Mouse (Mus musculus) megakaryocyte, embryonic 14.5 days (primary cell): ENCODE results near the gene Nubpl. TPM values are rescaled to one million over a fixed set of nuclear protein-coding genes. Genes with fewer than 3 reads are reported as not detected.
A peak's percentile ranks its signal among the peaks of the same experiment; 100 is the strongest.
"Not testable (repeated sequence)": the region's sequence is repeated elsewhere in the genome, so short reads cannot be mapped to it uniquely, and the experiment has no call there.

Experiments
- H3K27me3 ChIP-seq: replicated peaks from 2 replicates; pipeline ENCODE3; 2012; ENCODE audit warnings: inconsistent platforms
- H3K36me3 ChIP-seq: replicated peaks from 2 replicates; pipeline ENCODE3; 2012; ENCODE audit warnings: low read length, inconsistent platforms, mixed read lengths
- H3K4me1 ChIP-seq: 2 replicates; pipeline ENCODE4 v1.6.1; 2012; ENCODE audit warnings: inconsistent platforms
- H3K4me3 ChIP-seq: replicated peaks from 2 replicates; pipeline ENCODE3; 2012; ENCODE audit warnings: moderate library complexity, mild to moderate bottlenecking, inconsistent platforms
- H3K9me3 ChIP-seq: 2 replicates; pipeline ENCODE4 v1.6.1; 2012; ENCODE audit warnings: inconsistent platforms
- FLI1 ChIP-seq: IDR thresholded peaks from 2 replicates; pipeline ENCODE4 v1.6.1; 2012; ENCODE audit warnings: low read length, inconsistent platforms, mixed read lengths
- GATA1 ChIP-seq: IDR thresholded peaks from 3 replicates; pipeline ENCODE4 v1.6.1; 2012; ENCODE audit warnings: mixed read lengths, low read length, inconsistent platforms, borderline replicate concordance
- polyA plus RNA-seq: library from polyadenylated mRNA; stranded (reverse); fragments of >175 nt; gene quantifications from 2 replicates; pipeline ENCODE4 v1.2.3, GENCODE M21; 2012; ENCODE audit warnings: low replicate concordance; ENCODE audit not compliant: insufficient read depth

Nubpl gene
- 4.2 TPM in 1 of 2 replicates, not detected in the other for polyA plus RNA-seq

DNA sequence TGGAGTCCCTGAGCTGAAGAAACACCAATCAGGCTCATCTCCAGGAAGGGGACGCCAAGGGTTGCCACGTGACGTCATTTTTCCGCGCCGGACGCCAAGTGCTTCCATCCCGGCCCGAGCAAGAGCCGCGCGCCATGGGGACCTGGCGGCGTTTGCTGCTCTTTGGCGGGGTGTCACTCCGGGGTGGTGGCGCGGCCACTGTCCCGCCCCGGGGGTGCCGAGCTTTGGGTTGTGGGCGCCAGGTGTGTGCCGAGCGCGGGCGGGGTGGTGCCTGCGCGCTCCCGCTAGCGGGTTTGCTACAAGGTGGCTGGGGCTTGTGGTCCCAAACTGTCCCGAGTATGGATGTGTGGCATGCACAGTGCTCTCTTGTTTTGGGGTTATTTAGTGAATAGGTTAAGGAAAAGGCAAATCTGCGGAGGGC lies at the start of gene Nubpl:
Gene Nubpl, plus strand, starts transcription at position 88 of the 421 bp plus-strand sequence.
- TF ChIP-seq FLI1 (no peak), GATA1 (no peak)
- peaks cover 5% of the 10 kb centered on the region for H3K27me3 ChIP-seq
- peaks cover 3% of the 10 kb centered on the region for H3K36me3 ChIP-seq
- H3K9me3 ChIP-seq, result no peaks in the 10 kb centered on the region
- peak within 1 kb of the TSS; percentile 95 for H3K4me3 ChIP-seq
- peaks cover 3% of the 10 kb centered on the region for H3K4me1 ChIP-seq

DNA sequence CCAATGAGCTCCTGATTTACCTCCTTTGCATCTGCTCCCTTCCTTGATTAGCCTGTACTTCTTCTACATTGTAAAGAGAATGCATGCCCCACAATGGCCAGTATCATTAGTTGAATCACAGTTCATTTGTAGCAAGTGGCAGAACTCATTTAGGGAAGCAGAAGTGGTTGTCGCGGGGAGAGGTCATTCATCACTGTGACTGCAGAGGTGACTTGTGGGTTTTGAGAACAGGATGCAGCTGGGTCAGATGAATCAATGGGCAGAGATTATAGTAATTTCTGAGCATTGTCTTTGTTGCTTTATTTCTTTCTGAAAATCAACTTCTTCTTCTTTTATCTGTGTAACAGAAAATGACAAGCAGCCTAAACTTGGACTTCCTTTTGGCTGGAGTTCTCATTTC lies 48.2 kb upstream of the Nubpl start:
- H3K4me1 ChIP-seq, result peaks cover 6% of the 10 kb centered on the region
- H3K9me3 ChIP-seq, result peaks cover 8% of the 10 kb centered on the region; the same call in 1 of the 2 replicates
- peaks cover 4% of the 10 kb centered on the region for H3K27me3 ChIP-seq
- H3K4me3 ChIP-seq, result no peak overlapping the region
- no peaks in the 10 kb centered on the region for H3K36me3 ChIP-seq
- TF ChIP-seq GATA1 (no peak), FLI1 (no peak)

DNA sequence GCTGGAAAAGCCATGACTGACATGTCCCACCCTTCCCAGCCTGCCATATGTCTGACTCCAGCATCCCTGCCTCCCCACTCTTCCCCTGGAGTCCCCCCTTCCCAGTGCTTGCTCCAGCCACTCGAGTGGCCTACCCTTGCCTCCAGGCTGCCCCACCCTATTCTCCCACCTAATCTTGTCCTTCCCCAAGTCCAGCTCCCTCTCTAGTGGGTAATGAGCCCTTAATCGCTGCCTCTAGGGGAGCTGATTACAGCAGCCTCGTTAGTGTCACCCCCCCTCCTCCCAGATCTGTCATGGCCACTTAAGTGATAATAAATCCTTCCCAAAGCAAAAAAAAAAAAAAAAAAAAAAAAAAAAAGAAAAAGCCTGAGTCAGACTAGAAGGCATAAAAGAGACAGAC lies 18.2 kb upstream of the Nubpl start:
- not testable (repeated sequence) for H3K9me3 ChIP-seq, H3K4me3 ChIP-seq, H3K36me3 ChIP-seq, H3K4me1 ChIP-seq, H3K27me3 ChIP-seq

- Histone ChIP-seq H3K4me3 (peak overlapping the region; percentile 95), H3K4me1 (peaks cover 3% of the 10 kb centered on the region), H3K27me3 (peaks cover 5% of the 10 kb centered on the region), H3K9me3 (no peaks in the 10 kb centered on the region), H3K36me3 (peaks cover 3% of the 10 kb centered on the region)
- TF ChIP-seq FLI1, result no peak
- no peak for TF ChIP-seq GATA1
Measured at GRCm38 (mm10) chr12:52097049-52097649, 388 bp upstream of the Nubpl start.

DNA sequence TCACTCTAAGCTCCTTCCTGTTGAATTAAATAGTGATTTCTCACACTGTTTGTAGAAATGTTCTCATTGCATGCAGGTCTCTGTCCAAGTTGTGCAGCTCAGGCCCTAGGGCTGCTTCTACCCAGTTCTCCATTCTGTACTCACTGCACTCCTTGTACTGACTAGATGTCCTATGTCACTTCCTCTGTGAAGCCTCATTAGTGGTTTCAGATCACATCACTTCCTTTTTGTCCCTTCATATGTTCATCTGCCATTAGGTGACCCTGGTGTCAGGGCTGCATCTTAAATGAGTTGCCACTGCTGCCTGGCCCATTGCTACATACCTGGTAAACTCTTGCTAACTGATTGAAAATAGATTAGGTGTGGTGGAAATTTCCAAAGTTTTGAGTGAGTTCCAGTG lies 22.7 kb downstream of the Nubpl start:
- Histone ChIP-seq H3K4me3 (no peak overlapping the region), H3K27me3 (no peaks in the 10 kb centered on the region), H3K4me1 (peaks cover 10% of the 10 kb centered on the region), H3K9me3 (no peaks in the 10 kb centered on the region), H3K36me3 (no peaks in the 10 kb centered on the region)
- TF ChIP-seq GATA1, result no peak
- TF ChIP-seq FLI1, result no peak

DNA sequence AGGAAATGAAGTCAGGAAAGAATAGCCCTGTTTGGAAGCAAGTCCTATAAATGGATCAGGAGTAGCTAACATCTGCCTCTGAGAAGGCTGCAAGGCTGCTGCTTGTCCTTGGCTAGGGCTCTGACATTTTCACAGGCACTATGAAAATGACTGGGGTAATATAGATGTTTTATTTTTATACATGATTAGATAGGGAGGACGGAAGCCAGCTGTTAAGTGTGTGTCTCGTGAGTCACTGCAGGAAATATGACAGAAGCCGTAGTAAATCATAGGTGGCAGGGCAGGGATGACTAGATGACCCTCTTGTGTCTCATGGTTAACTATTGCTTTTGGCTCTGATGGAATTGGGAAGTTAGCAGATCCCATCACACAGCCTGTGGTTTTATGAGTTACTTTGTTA lies 28.9 kb downstream of the Nubpl start:
- H3K27me3 ChIP-seq, result no peaks in the 10 kb centered on the region
- H3K36me3 ChIP-seq, result no peaks in the 10 kb centered on the region
- no peak overlapping the region for H3K4me3 ChIP-seq
- H3K9me3 ChIP-seq, result no peaks in the 10 kb centered on the region
- peaks cover 7% of the 10 kb centered on the region for H3K4me1 ChIP-seq
- TF ChIP-seq GATA1 (no peak), FLI1 (no peak)

DNA sequence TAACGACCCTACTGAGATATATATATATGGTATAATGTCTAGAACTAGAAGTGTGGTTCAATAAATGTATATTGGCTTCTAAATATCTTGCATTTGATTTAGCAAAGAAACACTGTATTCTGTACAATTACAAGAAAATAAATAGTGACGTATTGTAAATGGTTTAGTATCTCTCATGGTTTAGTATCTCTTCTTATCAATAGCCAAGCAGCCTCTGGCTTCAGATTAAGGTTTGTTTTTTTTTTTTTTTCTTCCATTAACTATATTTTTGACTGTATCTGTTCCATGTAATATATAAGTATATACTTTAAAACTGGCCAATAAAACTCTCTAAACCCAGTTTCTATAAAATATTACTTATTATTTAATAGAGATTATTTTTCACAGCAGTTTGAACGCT lies 31.5 kb downstream of the Nubpl start:
- Histone ChIP-seq H3K4me3 (no peak overlapping the region), H3K4me1 (peaks cover 7% of the 10 kb centered on the region), H3K27me3 (no peaks in the 10 kb centered on the region), H3K36me3 (no peaks in the 10 kb centered on the region), H3K9me3 (no peaks in the 10 kb centered on the region)
- TF ChIP-seq FLI1, result no peak
- no peak for TF ChIP-seq GATA1

GRCm38 (mm10) chr12:52132256-52132655 lies 34.7 kb downstream of the Nubpl start:
- Histone ChIP-seq H3K9me3 (peaks cover 4% of the 10 kb centered on the region), H3K4me3 (no peak overlapping the region), H3K27me3 (no peaks in the 10 kb centered on the region), H3K4me1 (no peaks in the 10 kb centered on the region), H3K36me3 (no peaks in the 10 kb centered on the region)
- TF ChIP-seq FLI1 (no peak), GATA1 (no peak)

- peaks cover 4% of the 10 kb centered on the region for H3K9me3 ChIP-seq
- TF ChIP-seq GATA1 (no peak), FLI1 (no peak)
- H3K4me3 ChIP-seq, result no peak overlapping the region
Measured at GRCm38 (mm10) chr12:52138296-52138695, 40.8 kb downstream of the Nubpl start.

GRCm38 (mm10) chr12:52146639-52147038 lies 49.1 kb downstream of the Nubpl start:
- H3K36me3 ChIP-seq, result peaks cover 8% of the 10 kb centered on the region
- no peaks in the 10 kb centered on the region for H3K27me3 ChIP-seq
- peaks cover 8% of the 10 kb centered on the region for H3K4me1 ChIP-seq
- H3K4me3 ChIP-seq, result no peak overlapping the region
- TF ChIP-seq GATA1, result no peak
- no peak for TF ChIP-seq FLI1
- H3K9me3 ChIP-seq, result peaks cover 5% of the 10 kb centered on the region; the same call in 1 of the 2 replicates

More at GRCm38 (mm10) chr12:52138296-52138695, 40.8 kb downstream of the Nubpl start:
- Histone ChIP-seq H3K27me3 (no peaks in the 10 kb centered on the region), H3K36me3 (no peaks in the 10 kb centered on the region), H3K4me1 (no peaks in the 10 kb centered on the region; the same call in 1 of the 2 replicates)
